In genomic region chr1:153414962-153415361, GRCm38 (mm10) we compare ENCODE assay signal across 10 mouse cellular contexts. TPM values are rescaled to one million over a fixed set of nuclear protein-coding genes. Genes with fewer than 3 reads are reported as not detected.
DNase-seq lines count a peak whose midpoint lies in the region; ATAC-seq and TF ChIP-seq lines count a peak whose summit lies in the region.
"Had no signal": no experiment of that assay in that cellular context is flagged by ENCODE, and none has a peak within 500 bp of the region (broad histone marks: within the 10 kb centered on the region; RNA-seq: fewer than 3 reads in every experiment).

No protein-coding gene starts in this region.

- H3K4me2 ChIP-seq in liver, embryonic 14.5 days (ENCODE audit: low read depth): no peak overlapping the region
- no peak overlapping the region for H3K4me2 ChIP-seq in stomach, postnatal 0 days (replicated peaks; ENCODE audit: low read depth)
- H3K4me2 ChIP-seq: heart, embryonic 15.5 days had no signal

- peaks cover 0 to 2% of the 10 kb centered on the region in 2 experiments; a peak in 1 of 4 replicates for H3K4me1 ChIP-seq in liver, embryonic 14.5 days (replicated peaks; ENCODE audit: control insufficient read depth in 2 of 2, insufficient read depth in 2 of 2, low read length in 1 of 2)
- no peaks in the 10 kb centered on the region for H3K4me1 ChIP-seq in stomach, postnatal 0 days (replicated peaks; ENCODE audit: control insufficient read depth, insufficient read depth)
- H3K4me1 ChIP-seq: heart, embryonic 15.5 days had no signal

- H3K9me3 ChIP-seq in liver, embryonic 14.5 days (ENCODE audit: control insufficient read depth, low read length): no peaks in the 10 kb centered on the region
- no peaks in the 10 kb centered on the region for H3K9me3 ChIP-seq in stomach, postnatal 0 days (ENCODE audit: control insufficient read depth, low read length)
- H3K9me3 ChIP-seq: heart, embryonic 15.5 days; megakaryocyte, embryonic 14.5 days had no signal

- no peak for TF ChIP-seq CTCF in left cerebral cortex, adult 2 months (IDR thresholded peaks at IDR 0.05)
- TF ChIP-seq CTCF in liver, embryonic 14.5 days (IDR thresholded peaks at IDR 0.05; ENCODE audit: low read depth): no peak
- no peak for TF ChIP-seq CTCF in stomach, postnatal 0 days (IDR thresholded peaks at IDR 0.05; ENCODE audit: low read depth)

- no peak overlapping the region for H3K9ac ChIP-seq in liver, embryonic 14.5 days (replicated peaks)
- H3K9ac ChIP-seq in stomach, postnatal 0 days (ENCODE audit: low read length): no peak overlapping the region
- H3K9ac ChIP-seq: heart, embryonic 15.5 days had no signal

- WGBS in liver, embryonic 14.5 days (ENCODE audit: insufficient replicate concordance): 43% methylated on average over 4 of the region's 4 CpGs
- 87% methylated on average over 4 of the region's 4 CpGs for WGBS in stomach, postnatal 0 days

- no peak for TF ChIP-seq EP300 in liver, embryonic 14.5 days (IDR thresholded peaks at IDR 0.05; ENCODE audit: low read depth)
- no peak for TF ChIP-seq EP300 in stomach, postnatal 0 days (optimal IDR thresholded peaks at IDR 0.05)

- no peaks in the 10 kb centered on the region for H3K36me3 ChIP-seq in liver, embryonic 14.5 days (replicated peaks; ENCODE audit: control insufficient read depth, insufficient read depth, low read depth)
- H3K36me3 ChIP-seq in stomach, postnatal 0 days (ENCODE audit: control insufficient read depth, insufficient read depth, low read length): no peaks in the 10 kb centered on the region
- H3K36me3 ChIP-seq: heart, embryonic 15.5 days had no signal

- DNase-seq in left cerebral cortex, adult 2 months (ENCODE audit: extremely low spot score in 1 of 2, low spot score in 2 of 2): no peak
- DNase-seq in left cerebral cortex, adult 18-20 months (ENCODE audit: low spot score in 2 of 2): no peak
- DNase-seq in gastrocnemius, adult 8-10 months (ENCODE audit: low spot score in 2 of 2): peak; percentile 18 to 37
- no peak for DNase-seq in liver, embryonic 14.5 days (ENCODE audit: low read depth in 3 of 3, low spot score in 3 of 3)
- DNase-seq in spleen, postnatal 10 days (ENCODE audit: low spot score in 2 of 2): peak; percentile 60 to 84
- DNase-seq in cerebellum, postnatal 14 days: no peak
- DNase-seq in stomach, postnatal 0 days (ENCODE audit: low spot score): no peak
- no peak for DNase-seq in urinary bladder, postnatal 25 days (ENCODE audit: low spot score)

- intact Hi-C loops in left cerebral cortex, adult 2 months (cut with DNase I): loop anchor here (10.0 kb wide), 1 partner anchor 630 kb away; no protein-coding TSS in a partner anchor

- no peaks in the 10 kb centered on the region for H3K27me3 ChIP-seq in liver, embryonic 14.5 days (ENCODE audit: control insufficient read depth, insufficient read depth, low read length)
- no peaks in the 10 kb centered on the region for H3K27me3 ChIP-seq in stomach, postnatal 0 days (ENCODE audit: control insufficient read depth, insufficient read depth, low read length)
- H3K27me3 ChIP-seq: heart, embryonic 15.5 days; megakaryocyte, embryonic 14.5 days had no signal

- ATAC-seq in liver, embryonic 14.5 days (ENCODE audit: insufficient read depth): 0 out of 2 replicates have a peak, but pooled peaks have one; percentile 21
- no peak for ATAC-seq in stomach, postnatal 0 days (ENCODE audit: low FRiP score, low TSS enrichment)

- no peak overlapping the region for H3K4me3 ChIP-seq in left cerebral cortex, adult 2 months
- H3K4me3 ChIP-seq in liver, embryonic 14.5 days (ENCODE audit: insufficient read depth in 1 of 2, low read depth in 2 of 2, low read length in 2 of 2): no peak overlapping the region
- no peak overlapping the region for H3K4me3 ChIP-seq in stomach, postnatal 0 days (ENCODE audit: low read depth, low read length)
- H3K4me3 ChIP-seq: heart, embryonic 15.5 days; megakaryocyte, embryonic 14.5 days had no signal

- H3K27ac ChIP-seq in left cerebral cortex, adult 2 months: peak overlapping the region; percentile 16; the same call in 1 of the 2 replicates
- H3K27ac ChIP-seq in liver, embryonic 14.5 days: no peak overlapping the region
- H3K27ac ChIP-seq in stomach, postnatal 0 days (replicated peaks): no peak overlapping the region
- H3K27ac ChIP-seq: heart, embryonic 15.5 days had no signal

RNA-seq across cellular contexts. Expression of gene Shcbp1l, which starts 10.0 kb away (rescaled TPM):
- total RNA-seq in left cerebral cortex, adult 2 months (2021): 1 to 10 TPM; 2.2 to 3.0 TPM
- total RNA-seq in left cerebral cortex, adult 18-20 months (2021): 1 to 10 TPM; 2.5 to 3.0 TPM
- not detected for total RNA-seq in gastrocnemius, adult 8-10 months (2022)
- polyA plus RNA-seq in liver, embryonic 14.5 days (2012; rRNA removed): 0.22 and 0.27 TPM in 2 replicates
- 0.28 and 0.32 TPM in 2 replicates for polyA plus RNA-seq in liver, embryonic 14.5 days (2014; fragmentation: Nextera tagmentation; extraction: Ambion mirVana)
- 0.04 and 0.23 TPM in 2 replicates for polyA plus RNA-seq in stomach, postnatal 0 days (2015; fragmentation: Nextera tagmentation; extraction: Ambion mirVana)
- polyA plus RNA-seq: heart, embryonic 15.5 days had no signal

Comparison
In these comparisons a context has a peak if more than half of its experiments do, and no peak if none do; other contexts are left out.
1. DNase-seq: peak in gastrocnemius, adult 8-10 months (2 of 2) and spleen, postnatal 10 days (2 of 2); none in left cerebral cortex, adult 2 months (0 of 2), left cerebral cortex, adult 18-20 months (0 of 2), liver, embryonic 14.5 days (0 of 3), cerebellum, postnatal 14 days (0 of 2), stomach, postnatal 0 days (single experiment) and urinary bladder, postnatal 25 days (single experiment).